Mouse (Mus musculus) cortical plate, adult 2 months (tissue): ENCODE results near the gene Vmn1r1.

Source experiments
- CTCF ChIP-seq: fragments of 200-500 bp; IDR thresholded peaks from 2 replicates; pipeline ENCODE4 v1.5.1; 2011; ENCODE audit warnings: mild to moderate bottlenecking, control low read depth, low read length; ENCODE audit not compliant: insufficient read depth; ENCODE audit errors: extremely low read depth
- POLR2A ChIP-seq: fragments of 200-500 bp; IDR thresholded peaks from 2 replicates; pipeline ENCODE4 v1.6.1; 2011; ENCODE audit warnings: mild to moderate bottlenecking, low read length, control low read depth; ENCODE audit not compliant: insufficient read depth; ENCODE audit errors: extremely low read depth

GRCm38 (mm10) chr1:182191181-182191580 is 26.9 kb upstream of the Vmn1r1 start:
- TF ChIP-seq CTCF (no peak), POLR2A (no peak)
